Mouse (Mus musculus) neural tube, embryonic 11.5 days (tissue): ENCODE data around the gene Zp3r. TPM values are rescaled to one million over a fixed set of nuclear protein-coding genes. Genes with fewer than 3 reads are reported as not detected.

ENCODE experiments used
- ATAC-seq: fragments of 200-750 bp; cut with Nextera tagmentation; 2 replicates; pipeline ENCODE4 v1.8.0; 2017; ENCODE audit warnings: moderate number of reproducible peaks, mild to moderate bottlenecking, moderate TSS enrichment, moderate library complexity; ENCODE audit not compliant: insufficient read depth, low FRiP score, low TSS enrichment
- DNase-seq: peaks from one replicate; pipeline ENCODE4 v3.0.0-alpha.2; 2015; ENCODE audit warnings: low spot score
- H3K27ac ChIP-seq: fragments of 300-500 bp; sonication (generic); 2 replicates; pipeline ENCODE4 v1.5.1; 2014; ENCODE audit warnings: low read depth, mild to moderate bottlenecking, low read length
- H3K27me3 ChIP-seq: fragments of 300-500 bp; sonication (generic); 2 replicates; pipeline ENCODE4 v1.6.1; 2014; ENCODE audit warnings: mild to moderate bottlenecking, low read length, mixed read lengths; ENCODE audit not compliant: control insufficient read depth, insufficient read depth
- H3K36me3 ChIP-seq: fragments of 300-500 bp; sonication (generic); 2 replicates; pipeline ENCODE4 v1.6.1; 2014; ENCODE audit warnings: mild to moderate bottlenecking, low read length, moderate library complexity, mixed read lengths; ENCODE audit not compliant: control insufficient read depth, insufficient read depth
- H3K4me1 ChIP-seq: fragments of 300-500 bp; sonication (generic); 2 replicates; pipeline ENCODE4 v1.6.1; 2014; ENCODE audit warnings: low read length, mixed read lengths; ENCODE audit not compliant: control insufficient read depth, insufficient read depth
- H3K4me2 ChIP-seq: fragments of 300-500 bp; sonication (generic); 2 replicates; pipeline ENCODE4 v1.6.1; 2014; ENCODE audit warnings: low read depth, mild to moderate bottlenecking, moderate library complexity
- H3K4me3 ChIP-seq: fragments of 300-500 bp; sonication (generic); 2 replicates; pipeline ENCODE4 v1.5.1; 2014; ENCODE audit warnings: low read depth, low read length
- H3K9ac ChIP-seq: fragments of 300-500 bp; sonication (generic); 2 replicates; pipeline ENCODE4 v1.6.1; 2014; ENCODE audit warnings: mild to moderate bottlenecking, low read length
- H3K9me3 ChIP-seq: fragments of 300-500 bp; sonication (generic); 2 replicates; pipeline ENCODE4 v1.6.1; 2016; ENCODE audit warnings: low read length; ENCODE audit not compliant: control insufficient read depth
- WGBS: fragments of 180-500 bp; shearing (Covaris S2); extraction: QIAGEN DNeasy Blood & Tissue Kit; methylation state at CpG from one replicate; pipeline ENCODE4 v1.1.7; 2014; 5-methylcytosine and 5-hydroxymethylcytosine counted together
- polyA plus RNA-seq: library from polyadenylated mRNA; unstranded; fragments of >200 nt; fragmentation: Nextera tagmentation; extraction: Ambion mirVana; gene quantifications from 2 replicates; pipeline ENCODE4 v1.2.1, GENCODE M21; 2014

Zp3r gene
- polyA plus RNA-seq, 1 experiment from 2014 or later: not detected

- ATAC-seq (no peak), DNase-seq (no peak)
- Histone ChIP-seq H3K9me3 (no peaks in the 10 kb centered on the region), H3K4me2 (no peak overlapping the region), H3K9ac (no peak overlapping the region), H3K27me3 (no peaks in the 10 kb centered on the region), H3K4me3 (no peak overlapping the region), H3K27ac (no peak overlapping the region), H3K36me3 (no peaks in the 10 kb centered on the region), H3K4me1 (no peaks in the 10 kb centered on the region)
- WGBS: 89% methylated on average over 2 of the region's 2 CpGs
Observed at GRCm38 (mm10) chr1:130596291-130596690, 33.1 kb downstream of the Zp3r start.

GRCm38 (mm10) chr1:130588659-130589058, 40.8 kb downstream of the Zp3r start:
- Histone ChIP-seq H3K4me2 (no peak overlapping the region), H3K27me3 (no peaks in the 10 kb centered on the region), H3K9me3 (no peaks in the 10 kb centered on the region), H3K9ac (no peak overlapping the region), H3K4me1 (no peaks in the 10 kb centered on the region), H3K36me3 (no peaks in the 10 kb centered on the region), H3K4me3 (no peak overlapping the region), H3K27ac (no peak overlapping the region)
- 93% methylated on average over 9 of the region's 9 CpGs for WGBS
- ATAC-seq: no peak
- no peak for DNase-seq

- Histone ChIP-seq H3K9me3 (no peaks in the 10 kb centered on the region), H3K4me2 (no peak overlapping the region), H3K27ac (no peak overlapping the region), H3K36me3 (no peaks in the 10 kb centered on the region), H3K4me1 (no peaks in the 10 kb centered on the region), H3K27me3 (no peaks in the 10 kb centered on the region), H3K9ac (no peak overlapping the region), H3K4me3 (no peak overlapping the region)
- 77% methylated on average over 4 of the region's 4 CpGs for WGBS
- no peak for DNase-seq
- no peak for ATAC-seq
Observed at GRCm38 (mm10) chr1:130576389-130576788, 53.0 kb downstream of the Zp3r start.

- no peaks in the 10 kb centered on the region for H3K9me3 ChIP-seq
Observed at GRCm38 (mm10) chr1:130575962-130576361, 53.5 kb downstream of the Zp3r start.

GRCm38 (mm10) chr1:130551407-130552249, 77.8 kb downstream of the Zp3r start:
- Histone ChIP-seq H3K27me3 (no peaks in the 10 kb centered on the region), H3K4me2 (no peak overlapping the region), H3K27ac (no peak overlapping the region), H3K36me3 (no peaks in the 10 kb centered on the region), H3K4me1 (no peaks in the 10 kb centered on the region), H3K9me3 (no peaks in the 10 kb centered on the region), H3K9ac (no peak overlapping the region), H3K4me3 (no peak overlapping the region)
- DNase-seq (no peak), ATAC-seq (no peak)
- 87% methylated on average over 5 of the region's 5 CpGs for WGBS

More at GRCm38 (mm10) chr1:130575962-130576361, 53.5 kb downstream of the Zp3r start:
- Histone ChIP-seq H3K27ac (no peak overlapping the region), H3K4me2 (no peak overlapping the region), H3K36me3 (no peaks in the 10 kb centered on the region), H3K27me3 (no peaks in the 10 kb centered on the region), H3K4me1 (no peaks in the 10 kb centered on the region), H3K9ac (no peak overlapping the region), H3K4me3 (no peak overlapping the region)
- no peak for ATAC-seq
- no peak for DNase-seq

GRCm38 (mm10) chr1:130550242-130551167, 78.9 kb downstream of the Zp3r start:
- Histone ChIP-seq H3K4me2 (no peak overlapping the region), H3K36me3 (no peaks in the 10 kb centered on the region), H3K27me3 (no peaks in the 10 kb centered on the region), H3K9ac (no peak overlapping the region), H3K4me3 (no peak overlapping the region), H3K27ac (no peak overlapping the region), H3K4me1 (no peaks in the 10 kb centered on the region), H3K9me3 (no peaks in the 10 kb centered on the region)
- no peak for DNase-seq
- 66% methylated on average over 19 of the region's 19 CpGs for WGBS
- no peak for ATAC-seq

- DNase-seq (no peak), ATAC-seq (no peak)
- Histone ChIP-seq H3K27me3 (no peaks in the 10 kb centered on the region), H3K4me1 (no peaks in the 10 kb centered on the region), H3K4me2 (no peak overlapping the region), H3K27ac (no peak overlapping the region), H3K4me3 (no peak overlapping the region), H3K9me3 (no peaks in the 10 kb centered on the region), H3K9ac (no peak overlapping the region), H3K36me3 (no peaks in the 10 kb centered on the region)
- WGBS: 86% methylated on average over 6 of the region's 6 CpGs
Observed at GRCm38 (mm10) chr1:130549698-130550097, 79.7 kb downstream of the Zp3r start.

- Histone ChIP-seq H3K27me3 (no peaks in the 10 kb centered on the region), H3K4me3 (no peak overlapping the region), H3K4me2 (no peak overlapping the region), H3K9ac (no peak overlapping the region), H3K36me3 (no peaks in the 10 kb centered on the region), H3K9me3 (no peaks in the 10 kb centered on the region), H3K27ac (no peak overlapping the region), H3K4me1 (no peaks in the 10 kb centered on the region)
- no peak for ATAC-seq
- no peak for DNase-seq
- WGBS: 55% methylated on average over 7 of the region's 7 CpGs
Observed at GRCm38 (mm10) chr1:130549160-130549559, 80.3 kb downstream of the Zp3r start.
